Mouse (Mus musculus) megakaryocyte-erythroid progenitor cell, adult 5-6 weeks (primary cell): Measurements from ENCODE around the gene Ifit3b. TPM values are rescaled to one million over a fixed set of nuclear protein-coding genes. Genes with fewer than 3 reads are reported as not detected.
"Not testable (repeated sequence)": the region's sequence is repeated elsewhere in the genome, so short reads cannot be mapped to it uniquely, and the experiment has no call there.

Source experiments
- ATAC-seq: replicated peaks from 2 replicates; pipeline ENCODE4 v1.8.0; 2016; ENCODE audit warnings: mild to moderate bottlenecking, inconsistent platforms; ENCODE audit not compliant: severe bottlenecking, poor library complexity, low FRiP score, low TSS enrichment
- total RNA-seq, 2 experiments: library from RNA; stranded (forward) in 1 of 2; stranded (reverse) in 1 of 2; fragments of 200-1000, 215-1000 nt in 1 of 2; fragments of >200 nt in 1 of 2; fragmentation: Nextera tagmentation in 1 of 2; gene quantifications; 2 replicates each; pipeline ENCODE4 v1.2.3; 2014 to 2017

The Ifit3b gene
- total RNA-seq (2014; fragmentation: Nextera tagmentation) (not detected in 2 replicates), total RNA-seq (2017) (not detected in 2 replicates)

DNA sequence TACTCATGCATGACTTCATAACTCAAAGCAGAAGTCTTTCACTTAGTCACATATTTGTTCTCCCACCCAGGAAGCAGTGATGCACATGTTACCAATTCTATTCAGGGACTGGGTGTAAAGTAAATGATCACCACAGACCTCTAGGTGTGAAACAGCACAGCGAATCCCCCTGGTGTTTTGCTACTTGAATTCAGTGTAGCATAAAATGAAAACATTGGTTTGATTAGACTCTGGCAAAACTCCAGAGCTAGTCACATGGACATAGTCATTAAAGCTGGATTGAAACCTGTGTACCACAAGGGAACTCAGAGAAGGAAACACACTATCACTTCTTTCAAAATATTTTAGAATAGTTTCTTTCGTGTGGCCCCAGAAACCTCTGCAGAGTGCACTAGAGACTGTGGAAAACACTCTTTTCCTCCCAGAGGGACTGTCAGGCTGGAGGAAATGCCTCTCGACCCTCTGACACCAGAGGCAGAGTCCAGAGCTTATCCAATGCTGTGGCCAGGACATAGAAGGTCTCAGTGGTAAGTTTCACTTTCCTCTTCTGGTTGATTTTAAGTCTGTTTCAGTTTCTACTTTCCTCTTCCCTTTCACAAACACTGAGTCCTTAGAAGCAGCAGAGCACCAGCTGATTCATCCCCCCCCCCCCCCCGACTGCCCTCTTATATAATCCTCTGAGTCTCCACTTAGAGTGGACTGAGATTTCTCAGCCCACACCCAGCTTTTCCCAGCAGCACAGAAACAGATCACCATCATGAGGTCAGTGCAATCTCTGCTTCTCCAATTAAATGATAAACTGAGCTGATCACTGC, at the start of gene Ifit3b:
Gene Ifit3b, plus strand, starts transcription at position 734 of the 815 bp plus-strand sequence.
- ATAC-seq = not testable (repeated sequence)

DNA sequence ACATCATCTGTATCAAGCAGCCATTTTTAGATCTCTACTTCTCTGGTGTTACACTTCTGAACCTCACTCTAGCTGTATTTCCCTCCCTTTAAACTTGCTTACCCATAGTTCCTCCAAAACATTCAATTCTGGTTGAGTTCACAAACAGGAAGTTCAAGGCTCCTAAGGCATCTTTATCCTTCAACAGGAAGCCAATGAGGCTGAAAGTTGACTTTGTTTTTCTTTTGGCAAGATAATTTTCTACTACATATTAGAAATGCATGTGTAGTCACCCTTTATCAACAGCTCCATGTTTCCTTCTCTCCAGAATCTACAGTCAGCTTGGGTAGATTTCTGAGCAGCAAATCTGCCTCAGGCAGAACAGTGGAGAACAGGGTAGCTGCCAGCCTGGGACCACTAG, 45.2 kb upstream of the Ifit3b start:
- ATAC-seq = 0 out of 2 replicates have a peak, but pooled peaks have one; percentile 37

DNA sequence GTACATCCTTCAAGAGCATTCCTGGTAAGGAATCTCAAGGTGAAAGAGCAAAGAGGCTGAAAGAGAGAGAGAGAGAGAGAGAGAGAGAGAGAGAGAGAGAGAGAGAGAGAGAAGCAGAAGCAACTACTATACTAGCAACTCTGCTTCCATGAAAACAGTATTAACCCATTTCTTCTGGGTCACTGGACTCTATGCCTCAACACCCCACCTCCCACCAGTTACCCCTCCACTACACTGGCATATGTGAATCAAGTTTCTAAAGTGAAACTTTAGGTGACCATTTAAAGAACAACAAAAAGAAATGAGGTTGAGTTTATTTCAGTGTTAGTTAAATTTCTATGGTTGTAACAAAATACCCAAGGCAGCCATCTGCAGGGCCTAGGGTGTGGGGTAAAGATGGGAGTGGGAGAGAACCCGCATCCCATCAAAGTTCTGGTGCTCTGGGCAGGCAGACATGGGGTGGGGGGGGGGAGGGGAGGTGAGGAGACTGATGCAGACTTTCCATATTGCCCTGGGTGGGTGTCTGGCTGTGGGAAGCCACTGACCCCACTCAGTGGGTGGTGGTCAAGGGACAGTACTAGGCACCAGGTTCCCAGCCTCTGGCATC, 41.5 kb upstream of the Ifit3b start:
- ATAC-seq = no peak

DNA sequence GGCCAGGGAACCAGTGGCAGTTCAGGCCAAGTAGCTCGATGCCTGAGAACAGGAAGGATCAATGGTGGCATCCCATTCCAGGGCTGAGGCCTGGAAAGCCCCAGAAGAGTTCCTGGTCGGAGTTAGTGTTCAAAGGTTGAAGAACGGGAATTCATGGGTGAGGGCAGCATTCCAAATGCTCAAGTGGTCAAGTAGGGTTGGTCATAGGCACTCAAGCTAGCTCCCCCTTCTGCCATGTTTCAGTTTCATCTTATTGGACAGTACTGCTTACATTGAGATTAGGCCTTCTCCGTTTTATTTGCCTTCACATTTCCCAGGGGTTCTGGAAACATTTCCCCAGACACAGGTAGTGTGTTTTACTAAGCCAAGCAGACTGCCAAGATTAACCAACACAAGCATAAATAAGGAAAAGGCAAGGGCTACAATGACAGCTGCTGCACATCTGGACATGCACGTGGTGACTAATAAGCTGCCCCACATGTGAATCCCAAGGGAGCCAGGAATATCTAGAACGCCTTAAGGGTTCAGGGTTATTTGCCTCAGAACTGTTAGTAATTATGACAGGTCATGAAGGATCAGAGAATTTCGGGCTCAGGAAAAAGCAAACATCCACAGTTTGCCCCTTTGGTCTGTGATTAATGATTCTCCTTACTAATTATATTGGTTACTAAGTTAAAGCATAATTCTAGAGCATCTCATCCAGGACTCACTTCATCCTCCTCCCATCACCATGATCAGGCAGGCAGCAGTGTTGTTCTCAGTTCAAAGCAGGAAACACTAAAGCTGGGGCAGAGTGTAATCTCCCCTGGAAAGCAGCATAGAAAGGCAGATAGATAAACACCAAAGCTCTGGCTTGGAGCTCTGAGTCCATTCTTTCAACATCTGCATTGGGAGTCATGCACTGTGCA, 38.5 kb upstream of the Ifit3b start:
- no peak for ATAC-seq

DNA sequence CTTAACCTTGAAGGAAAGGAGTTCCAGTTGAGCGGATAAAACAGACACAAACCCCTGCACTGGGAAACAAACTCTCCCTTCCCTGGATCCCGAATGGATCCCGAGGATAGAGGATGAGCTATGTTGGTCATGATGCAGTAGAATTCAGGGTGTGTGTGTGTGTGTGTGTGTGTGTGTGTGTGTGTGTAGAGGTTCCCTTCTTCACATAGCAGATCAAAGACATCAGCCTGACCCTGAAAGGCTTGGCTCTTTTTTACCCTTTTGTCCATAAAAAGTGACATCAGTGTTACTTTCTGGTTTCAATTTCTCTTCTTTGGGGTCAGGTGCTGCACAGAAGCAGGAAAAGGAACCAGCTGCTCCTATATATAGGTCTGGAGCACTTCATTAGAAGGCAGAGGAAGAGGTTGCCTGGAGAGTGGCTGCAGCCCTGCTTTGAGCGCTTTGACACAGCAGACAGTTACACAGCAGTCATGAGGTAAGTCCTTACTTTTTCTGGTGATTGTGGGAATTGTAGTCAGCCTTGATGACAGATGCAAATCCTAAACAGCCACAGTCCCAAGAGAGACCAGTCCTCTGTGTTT, 37.8 kb upstream of the Ifit3b start:
- no peak for ATAC-seq

DNA sequence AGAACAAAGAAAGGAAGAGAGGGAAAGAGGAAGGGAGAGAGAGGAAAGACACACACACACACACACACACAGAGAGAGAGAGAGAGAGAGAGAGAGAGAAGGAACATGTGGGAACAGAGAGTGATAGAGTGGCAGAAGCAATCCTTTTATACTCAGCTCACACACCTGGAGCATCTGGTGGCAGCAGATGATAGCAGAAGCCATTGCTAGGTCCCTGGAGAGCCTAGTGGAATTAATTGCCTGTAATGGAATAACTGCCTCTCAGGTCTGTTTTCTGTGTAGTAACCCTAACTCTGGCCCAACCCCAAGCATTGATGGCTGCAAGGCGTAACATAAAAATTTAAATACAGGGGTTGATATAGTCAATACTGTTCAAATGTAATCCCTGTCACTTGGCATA, 36.7 kb upstream of the Ifit3b start:
- no peak for ATAC-seq

DNA sequence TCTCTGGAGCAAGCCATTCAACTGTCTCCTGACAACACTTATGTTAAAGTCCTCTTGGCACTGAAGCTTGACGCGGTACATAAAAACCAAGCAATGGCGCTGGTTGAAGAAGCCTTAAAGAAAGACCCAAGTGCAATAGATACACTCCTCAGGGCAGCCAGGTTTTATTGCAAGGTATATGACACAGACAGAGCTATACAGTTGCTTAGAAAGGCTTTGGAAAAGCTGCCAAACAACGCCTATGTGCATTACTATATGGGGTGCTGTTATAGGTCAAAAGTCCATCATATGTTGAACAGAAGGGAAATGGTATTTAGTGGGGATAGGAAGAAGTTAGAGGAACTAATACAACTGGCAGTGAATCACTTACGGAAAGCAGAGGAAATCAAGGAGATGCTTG, 34.1 kb upstream of the Ifit3b start:
- ATAC-seq = no peak

DNA sequence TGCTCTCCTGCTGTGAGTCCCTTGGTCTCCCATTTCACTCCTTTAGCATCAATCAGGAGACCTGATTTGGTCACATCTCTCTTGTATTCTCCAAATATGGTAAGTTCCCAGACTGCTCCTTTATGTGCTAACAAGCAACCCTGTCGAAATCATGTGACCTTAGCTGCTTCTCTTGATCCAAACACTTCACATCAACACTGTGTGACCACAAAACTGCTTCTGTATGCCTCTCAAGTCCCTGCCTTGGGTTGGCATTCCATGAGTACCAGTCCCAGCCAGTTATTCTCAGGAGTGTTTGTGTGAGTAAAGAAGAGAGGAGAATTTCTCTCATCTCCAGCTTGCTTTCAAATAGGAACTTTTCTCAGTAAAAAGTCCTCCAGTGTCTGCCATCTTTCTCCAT, 30.6 kb upstream of the Ifit3b start:
- no peak for ATAC-seq

DNA sequence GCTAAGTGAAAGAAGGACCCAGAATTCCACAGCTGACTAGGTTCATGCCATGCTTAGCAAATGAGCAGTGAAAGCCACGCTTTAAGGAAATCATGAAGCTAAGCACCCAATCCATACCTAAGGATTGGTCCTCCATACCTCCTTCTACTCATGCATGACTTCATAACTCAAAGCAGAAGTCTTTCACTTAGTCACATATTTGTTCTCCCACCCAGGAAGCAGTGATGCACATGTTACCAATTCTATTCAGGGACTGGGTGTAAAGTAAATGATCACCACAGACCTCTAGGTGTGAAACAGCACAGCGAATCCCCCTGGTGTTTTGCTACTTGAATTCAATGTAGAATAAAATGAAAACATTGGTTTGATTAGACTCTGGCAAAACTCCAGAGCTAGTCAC, 25.1 kb upstream of the Ifit3b start:
- ATAC-seq = not testable (repeated sequence)

DNA sequence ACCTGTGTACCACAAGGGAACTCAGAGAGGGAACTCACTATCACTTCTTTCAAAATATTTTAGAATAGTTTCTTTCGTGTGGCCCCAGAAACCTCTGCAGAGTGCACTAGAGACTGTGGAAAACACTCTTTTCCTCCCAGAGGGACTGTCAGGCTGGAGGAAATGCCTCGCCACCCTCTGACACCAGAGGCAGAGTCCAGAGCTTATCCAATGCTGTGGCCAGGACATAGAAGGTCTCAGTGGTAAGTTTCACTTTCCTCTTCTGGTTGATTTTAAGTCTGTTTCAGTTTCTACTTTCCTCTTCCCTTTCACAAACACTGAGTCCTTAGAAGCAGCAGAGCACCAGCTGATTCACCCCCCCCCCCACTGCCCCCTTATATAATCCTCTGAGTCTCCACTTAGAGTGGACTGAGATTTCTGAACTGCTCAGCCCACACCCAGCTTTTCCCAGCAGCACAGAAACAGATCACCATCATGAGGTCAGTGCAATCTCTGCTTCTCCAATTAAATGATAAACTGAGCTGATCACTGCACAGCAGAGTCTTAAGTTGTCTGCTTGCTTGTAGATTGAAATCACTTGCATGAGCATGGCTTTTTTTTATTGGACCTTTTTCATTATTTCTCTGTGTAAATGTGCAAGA, 24.5 kb upstream of the Ifit3b start, which contains the start of gene Ifit3:
Gene Ifit3, plus strand, starts transcription at position 406 of the 641 bp plus-strand sequence.
- not testable (repeated sequence) for ATAC-seq

DNA sequence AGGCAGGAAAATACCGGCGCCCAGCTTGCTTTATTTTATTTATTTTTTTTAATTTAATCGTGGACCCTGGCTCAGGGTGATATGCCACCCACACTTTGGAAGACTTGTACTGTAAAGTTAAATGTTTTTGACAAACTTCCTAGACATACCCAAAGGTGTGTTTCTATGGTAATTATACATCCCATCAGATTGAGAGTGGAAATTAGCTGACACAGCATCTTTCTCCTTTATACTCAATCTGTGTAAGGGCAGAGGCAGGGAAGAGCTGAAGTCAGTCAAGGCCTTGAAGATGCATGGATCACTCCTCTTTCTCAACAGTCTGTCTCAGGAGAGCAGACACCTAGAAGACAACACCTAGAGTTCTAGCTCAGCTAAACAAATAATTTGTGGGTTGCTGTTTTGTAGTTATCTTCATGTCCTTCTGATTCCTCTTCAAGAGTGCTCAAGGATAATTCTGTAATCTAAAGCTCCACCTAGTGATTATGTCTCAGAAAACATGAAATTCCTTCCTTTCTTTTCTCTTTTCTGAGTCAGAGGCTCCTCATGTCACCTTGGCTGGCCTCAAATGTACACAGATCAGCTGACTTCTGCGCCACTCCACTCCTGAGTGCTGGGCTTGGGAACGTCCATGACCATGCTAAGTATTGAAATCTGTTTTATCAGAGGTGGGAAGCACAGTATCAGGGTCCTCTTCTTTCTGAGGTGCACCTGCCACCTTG, 21.9 kb upstream of the Ifit3b start:
- not testable (repeated sequence) for ATAC-seq

DNA sequence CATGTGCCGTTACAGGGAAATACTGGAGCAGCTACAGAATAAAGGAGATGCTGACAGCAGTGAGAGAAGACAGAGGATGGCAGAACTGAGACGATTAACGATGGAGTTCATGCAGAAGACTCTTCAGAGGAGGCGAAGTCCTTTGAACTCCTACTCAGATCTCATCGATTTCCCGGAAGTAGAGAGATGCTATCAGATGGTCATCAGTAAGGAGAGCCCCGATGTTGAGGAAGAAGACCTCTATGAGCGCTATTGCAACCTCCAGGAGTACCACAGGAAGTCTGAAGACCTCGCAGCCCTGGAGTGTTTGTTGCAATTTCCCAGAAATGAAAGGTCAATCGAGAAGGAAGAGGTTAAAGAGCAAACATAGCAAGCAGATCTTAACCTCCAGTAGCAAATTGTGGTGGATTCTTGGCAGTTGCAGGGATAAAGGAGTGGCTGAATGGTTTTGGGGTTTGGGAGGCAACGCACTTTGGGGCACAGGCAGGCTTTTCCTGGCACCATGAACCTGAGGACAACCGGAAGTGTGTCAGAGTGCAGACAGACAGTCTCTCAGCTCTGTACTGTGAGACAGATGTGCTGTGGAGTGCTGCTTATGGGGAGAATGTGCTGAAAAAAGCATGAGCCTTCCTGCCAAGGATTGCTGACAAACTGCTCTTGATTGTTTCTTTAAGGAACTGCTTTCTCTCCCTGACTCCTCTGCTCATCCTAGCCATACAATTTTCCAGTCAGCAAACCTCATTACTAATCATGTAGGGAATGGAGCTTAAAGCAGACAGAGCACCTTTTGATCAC, 19.7 kb upstream of the Ifit3b start:
- ATAC-seq = not testable (repeated sequence)

DNA sequence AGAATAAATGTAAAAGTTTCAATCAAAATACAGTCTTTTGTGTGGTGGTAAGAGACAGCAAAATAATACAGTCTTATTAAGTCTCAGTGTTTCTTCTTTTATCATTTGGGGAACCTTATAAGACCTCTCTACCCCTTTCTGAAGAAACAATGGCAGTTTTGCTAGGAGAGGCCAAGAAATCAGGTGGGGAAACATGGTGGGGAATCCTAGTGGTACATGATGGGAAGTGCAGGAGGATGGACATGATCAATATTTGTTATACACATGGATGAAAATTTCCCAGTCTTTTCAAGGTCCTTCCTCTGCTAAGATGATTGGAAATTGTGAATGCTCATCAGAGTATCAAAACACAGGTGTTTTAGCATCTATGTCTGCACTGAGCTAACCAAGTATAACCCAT, 18.8 kb upstream of the Ifit3b start:
- ATAC-seq = no peak

DNA sequence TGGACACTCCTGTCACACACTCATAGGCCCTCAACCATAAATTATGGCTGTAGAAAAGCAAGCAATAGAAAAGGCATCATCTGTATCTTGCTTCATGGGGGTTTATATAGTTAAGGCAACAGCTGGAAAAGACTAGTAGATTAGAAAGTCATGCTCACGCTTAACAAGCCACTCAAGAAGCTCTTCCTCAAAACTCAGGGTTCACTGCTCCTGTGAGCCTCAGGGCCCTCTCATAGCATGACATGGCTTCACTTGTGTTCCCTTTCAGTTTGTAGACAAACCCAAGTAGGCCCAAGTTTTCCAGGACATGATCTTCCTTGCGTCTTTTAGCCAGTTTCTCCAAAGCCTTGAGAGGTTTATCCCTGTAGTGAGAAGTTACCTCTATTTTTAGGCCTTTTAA, 14.3 kb upstream of the Ifit3b start:
- no peak for ATAC-seq

DNA sequence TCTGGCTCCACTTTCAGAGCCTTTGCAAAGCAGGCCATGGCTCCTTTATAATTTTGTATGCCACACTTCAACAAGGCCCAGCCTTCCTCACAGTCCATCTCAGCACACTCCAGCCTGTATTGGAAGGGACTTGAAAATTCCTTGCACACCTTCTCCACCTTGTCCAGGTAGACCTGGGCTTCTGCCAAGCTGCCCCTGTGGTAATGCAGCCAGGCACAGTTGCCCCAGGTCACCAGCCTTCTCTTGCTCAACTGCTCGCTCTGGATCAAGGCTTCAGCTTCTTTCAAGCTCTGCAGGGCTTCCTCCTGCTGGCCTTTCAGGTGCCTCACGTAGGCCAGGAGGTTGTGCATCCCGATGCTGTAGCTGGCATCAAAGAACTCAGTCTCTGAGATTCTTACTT, 13.2 kb upstream of the Ifit3b start:
- ATAC-seq = not testable (repeated sequence)

DNA sequence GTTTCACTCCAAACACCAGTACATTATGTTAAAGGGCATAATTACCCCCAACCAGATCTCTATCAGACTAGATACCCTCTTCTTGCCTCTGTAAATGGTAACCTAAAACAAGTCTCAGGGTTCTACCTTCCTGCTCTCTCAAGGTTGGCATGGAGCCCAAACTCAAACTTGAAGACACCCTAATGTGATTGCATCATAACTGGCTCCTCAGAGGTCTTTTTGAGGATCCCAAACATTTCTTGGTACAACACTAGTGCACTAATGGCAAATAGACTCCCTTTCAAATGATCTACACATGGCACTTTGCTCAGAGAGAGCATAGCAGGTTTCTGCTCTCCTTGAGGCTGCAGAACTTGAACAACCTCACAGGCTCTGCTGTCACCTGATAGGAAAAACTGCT, 11.0 kb upstream of the Ifit3b start:
- ATAC-seq = 0 out of 2 replicates have a peak, but pooled peaks have one; percentile 7

DNA sequence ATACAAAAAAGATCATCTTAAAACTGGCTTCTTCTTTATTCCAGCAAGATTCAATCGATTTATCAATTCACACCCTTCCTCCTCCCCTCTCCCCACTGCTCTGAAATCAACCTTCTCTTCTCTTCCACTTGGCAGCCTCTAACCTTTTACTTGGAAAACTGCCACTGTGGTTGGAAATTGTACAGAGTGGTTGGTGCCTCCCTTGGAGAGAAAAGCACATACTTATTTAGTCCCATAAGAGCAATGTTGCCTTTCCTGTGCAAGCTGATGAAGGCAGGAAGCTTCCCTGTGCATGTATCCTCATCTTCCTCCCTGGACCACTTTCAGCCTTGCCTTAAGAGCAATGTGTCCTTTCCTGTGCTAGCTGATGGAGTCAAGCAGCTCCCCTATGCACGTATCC, 9.4 kb upstream of the Ifit3b start:
- no peak for ATAC-seq

DNA sequence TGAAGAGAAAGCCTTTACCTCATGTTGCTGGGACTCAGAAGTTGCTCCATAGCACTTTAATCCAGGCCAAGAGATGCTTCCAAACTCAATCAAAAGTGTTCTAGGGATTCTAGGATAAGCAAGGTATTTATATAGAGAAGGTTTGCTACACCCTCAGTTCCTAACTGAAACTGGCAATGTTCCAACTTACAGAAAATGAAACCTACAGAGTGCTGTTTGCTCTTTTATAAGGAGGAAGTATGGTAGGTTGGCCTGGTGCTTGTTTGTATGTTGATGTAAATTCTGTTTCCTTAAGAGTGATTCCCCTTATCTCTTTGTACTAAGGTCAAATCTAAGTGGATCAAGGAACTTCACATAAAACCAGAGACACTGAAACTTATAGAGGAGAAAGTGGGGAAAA, 8.5 kb upstream of the Ifit3b start:
- not testable (repeated sequence) for ATAC-seq
